Mouse (Mus musculus) testis, adult 2 months (tissue): ENCODE results near the gene Usp21. TPM values are rescaled to one million over a fixed set of nuclear protein-coding genes. Genes with fewer than 3 reads are reported as not detected.

Experiments used
- H3K27ac ChIP-seq: fragments of 200-500 bp; 2 replicates; pipeline ENCODE4 v1.5.1; 2012; ENCODE audit warnings: low read depth, low read length; ENCODE audit not compliant: control insufficient read depth, insufficient read depth
- H3K27me3 ChIP-seq: fragments of 200-500 bp; 2 replicates; pipeline ENCODE4 v1.6.1; 2012; ENCODE audit warnings: mild to moderate bottlenecking, low read length, moderate library complexity; ENCODE audit not compliant: control insufficient read depth, insufficient read depth
- H3K36me3 ChIP-seq: fragments of 200-500 bp; 2 replicates; pipeline ENCODE4 v1.6.1; 2012; ENCODE audit warnings: mild to moderate bottlenecking, low read length; ENCODE audit not compliant: control insufficient read depth, insufficient read depth
- H3K4me1 ChIP-seq: fragments of 200-500 bp; 2 replicates; pipeline ENCODE4 v1.6.1; 2012; ENCODE audit warnings: low read length; ENCODE audit not compliant: control insufficient read depth, insufficient read depth
- H3K4me3 ChIP-seq: fragments of 200-500 bp; 2 replicates; pipeline ENCODE4 v1.5.1; 2012; ENCODE audit warnings: low read depth, mild to moderate bottlenecking, low read length, moderate library complexity, mixed read lengths; ENCODE audit not compliant: control insufficient read depth
- CTCF ChIP-seq: fragments of 200-500 bp; IDR thresholded peaks from 2 replicates; pipeline ENCODE4 v1.5.1; 2012; ENCODE audit warnings: low read depth, mild to moderate bottlenecking, inconsistent platforms, low read length, moderate library complexity; ENCODE audit not compliant: control insufficient read depth, insufficient read depth, insufficient replicate concordance
- POLR2A ChIP-seq: fragments of 200-500 bp; IDR thresholded peaks from 2 replicates; pipeline ENCODE4 v1.6.1; 2012; ENCODE audit warnings: low read depth, mild to moderate bottlenecking, inconsistent platforms, low read length, moderate library complexity; ENCODE audit not compliant: control insufficient read depth
- polyA plus RNA-seq: library from polyadenylated mRNA; depleted of rRNA; stranded (reverse); fragments of >200 nt; gene quantifications from 2 replicates; pipeline ENCODE4 v1.2.3, GENCODE M21; 2012

Gene Usp21
- polyA plus RNA-seq, 1 experiment, result 38.7 TPM

DNA sequence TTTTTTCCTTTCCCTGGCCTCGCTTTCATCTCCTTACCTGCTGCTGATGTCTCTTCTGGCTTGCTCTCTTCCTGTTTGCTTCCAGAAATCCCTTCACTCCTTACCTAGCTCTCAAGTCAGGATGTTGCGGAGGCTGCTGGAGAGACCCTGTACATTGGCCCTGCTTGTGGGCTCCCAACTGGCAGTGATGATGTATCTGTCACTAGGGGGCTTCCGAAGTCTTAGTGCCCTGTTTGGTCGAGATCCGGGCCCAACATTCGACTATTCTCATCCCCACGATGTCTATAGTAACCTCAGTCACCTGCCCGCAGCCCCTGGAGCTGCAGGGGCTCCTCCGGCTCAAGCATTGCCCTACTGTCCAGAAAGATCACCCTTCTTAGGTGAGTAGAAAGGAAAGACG, 16.2 kb downstream of the Usp21 start:
- TF ChIP-seq CTCF (no peak), POLR2A (no peak)
- Histone ChIP-seq H3K36me3 (peaks cover 2% of the 10 kb centered on the region), H3K4me1 (peaks cover 9% of the 10 kb centered on the region), H3K27ac (no peak overlapping the region), H3K27me3 (no peaks in the 10 kb centered on the region), H3K4me3 (no peak overlapping the region)

DNA sequence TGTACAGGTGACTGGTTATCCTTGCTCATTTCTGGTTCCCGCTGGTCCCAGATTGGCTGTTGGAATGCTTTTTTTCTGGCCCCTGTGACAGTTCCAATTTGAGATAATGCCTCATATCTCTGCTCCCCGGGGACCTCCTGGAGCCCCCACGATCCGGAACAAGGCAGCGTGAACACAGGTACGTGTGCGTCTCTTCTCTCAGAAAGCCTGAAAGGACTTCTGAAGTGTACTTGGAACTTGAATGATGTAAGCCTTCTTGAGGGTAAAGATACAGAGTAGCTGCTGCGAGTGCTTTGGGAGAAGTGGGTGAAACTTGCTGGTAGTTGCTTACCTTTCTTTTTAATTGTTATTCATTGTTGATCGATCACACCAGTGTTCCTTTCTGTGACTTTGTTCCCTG, 16.6 kb downstream of the Usp21 start:
- Histone ChIP-seq H3K36me3 (peaks cover 2% of the 10 kb centered on the region), H3K4me1 (peaks cover 9% of the 10 kb centered on the region), H3K27me3 (no peaks in the 10 kb centered on the region), H3K27ac (no peak overlapping the region; the same call in 1 of the 2 replicates), H3K4me3 (peak overlapping the region; percentile 94)
- TF ChIP-seq POLR2A (no peak), CTCF (no peak)

DNA sequence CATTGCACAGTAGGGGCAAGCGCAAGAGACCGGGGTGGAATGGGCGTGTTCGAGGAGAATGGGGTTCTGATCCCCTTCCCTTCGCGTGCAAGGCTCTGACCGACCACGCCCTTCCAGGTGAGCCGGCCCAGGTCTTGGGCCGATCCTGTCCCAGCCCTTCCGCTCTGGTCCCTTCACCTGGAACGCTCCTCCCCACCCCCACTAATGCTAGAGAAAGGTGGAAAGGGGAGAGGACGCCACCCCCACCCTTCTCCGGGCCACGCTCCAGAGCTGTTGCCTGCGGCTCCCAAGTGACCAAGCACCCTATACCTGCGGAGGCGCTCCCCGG, 17.3 kb downstream of the Usp21 start:
- Histone ChIP-seq H3K27ac (peak overlapping the region; percentile 80), H3K4me1 (peaks cover 9% of the 10 kb centered on the region), H3K27me3 (no peaks in the 10 kb centered on the region), H3K4me3 (peak overlapping the region; percentile 94), H3K36me3 (peaks cover 2% of the 10 kb centered on the region)
- TF ChIP-seq CTCF (no peak), POLR2A (no peak)

DNA sequence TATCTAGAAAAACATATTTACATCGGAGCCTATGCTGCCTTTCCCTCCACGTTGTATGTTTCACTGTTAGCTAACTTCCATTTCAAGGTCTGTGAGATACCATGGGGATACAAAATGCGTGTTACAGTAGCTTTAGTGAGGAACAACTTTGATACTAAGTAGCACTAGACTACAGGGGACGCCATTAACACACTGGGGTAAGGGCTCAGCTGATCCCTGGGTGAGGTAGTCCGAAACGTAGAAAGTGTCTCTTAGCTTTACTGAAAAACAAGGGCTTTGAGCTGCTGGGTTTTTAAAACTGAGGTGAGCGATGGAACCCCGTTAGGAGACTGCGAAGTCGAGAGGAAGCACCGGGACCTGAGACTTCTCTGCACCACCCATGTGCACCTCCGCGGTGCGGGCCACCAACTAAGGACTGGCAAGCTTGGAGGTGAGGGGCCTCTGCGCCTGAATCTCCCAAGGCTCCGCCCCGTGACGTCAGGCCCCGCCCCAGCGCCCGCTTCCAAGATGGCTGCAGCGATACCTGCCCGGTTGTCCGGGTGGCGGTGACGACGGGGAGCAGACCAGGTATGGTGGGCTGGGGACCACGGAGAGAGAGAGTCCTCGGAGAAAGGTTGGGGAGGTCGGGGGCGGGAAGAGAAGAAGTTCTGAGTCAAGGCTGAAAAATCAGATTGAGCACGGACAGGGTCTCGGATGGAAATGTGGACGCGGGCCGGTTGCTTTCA, 17.8 kb downstream of the Usp21 start, which contains the start of gene B4galt3:
Gene B4galt3, plus strand, starts transcription at position 481 of the 725 bp plus-strand sequence.
- H3K4me1 ChIP-seq, result peaks cover 9% of the 10 kb centered on the region
- H3K4me3 ChIP-seq, result peak within 1 kb of the TSS; percentile 94
- no peaks in the 10 kb centered on the region for H3K27me3 ChIP-seq
- TF ChIP-seq CTCF (no peak), POLR2A (peak; percentile 95)
- H3K36me3 ChIP-seq, result peaks cover 2% of the 10 kb centered on the region
- peak within 1 kb of the TSS; percentile 80 for H3K27ac ChIP-seq

DNA sequence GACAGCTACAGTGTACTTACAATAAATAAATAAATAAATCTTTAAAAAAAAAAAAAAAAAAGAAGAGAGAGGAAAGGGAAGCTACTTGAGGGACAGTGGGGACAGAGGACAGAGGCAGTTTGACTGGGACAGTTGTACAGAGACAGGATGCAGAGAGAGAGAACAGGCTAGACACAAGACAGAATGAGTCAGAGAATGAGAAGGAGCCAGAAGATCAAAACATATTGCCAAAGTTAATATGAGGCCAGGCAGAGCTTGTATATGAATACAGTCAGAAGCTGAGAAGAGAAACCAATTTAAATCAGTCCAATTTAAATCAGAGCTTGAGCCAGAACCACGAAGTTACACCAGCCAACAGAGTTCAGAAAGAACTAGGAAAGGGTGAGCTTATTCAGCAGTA, 19.4 kb downstream of the Usp21 start:
- no peaks in the 10 kb centered on the region for H3K27me3 ChIP-seq
- no peak overlapping the region for H3K27ac ChIP-seq
- peaks cover 9% of the 10 kb centered on the region for H3K4me1 ChIP-seq
- H3K4me3 ChIP-seq, result no peak overlapping the region
- TF ChIP-seq CTCF, result no peak
- no peak for TF ChIP-seq POLR2A
- no peaks in the 10 kb centered on the region for H3K36me3 ChIP-seq

DNA sequence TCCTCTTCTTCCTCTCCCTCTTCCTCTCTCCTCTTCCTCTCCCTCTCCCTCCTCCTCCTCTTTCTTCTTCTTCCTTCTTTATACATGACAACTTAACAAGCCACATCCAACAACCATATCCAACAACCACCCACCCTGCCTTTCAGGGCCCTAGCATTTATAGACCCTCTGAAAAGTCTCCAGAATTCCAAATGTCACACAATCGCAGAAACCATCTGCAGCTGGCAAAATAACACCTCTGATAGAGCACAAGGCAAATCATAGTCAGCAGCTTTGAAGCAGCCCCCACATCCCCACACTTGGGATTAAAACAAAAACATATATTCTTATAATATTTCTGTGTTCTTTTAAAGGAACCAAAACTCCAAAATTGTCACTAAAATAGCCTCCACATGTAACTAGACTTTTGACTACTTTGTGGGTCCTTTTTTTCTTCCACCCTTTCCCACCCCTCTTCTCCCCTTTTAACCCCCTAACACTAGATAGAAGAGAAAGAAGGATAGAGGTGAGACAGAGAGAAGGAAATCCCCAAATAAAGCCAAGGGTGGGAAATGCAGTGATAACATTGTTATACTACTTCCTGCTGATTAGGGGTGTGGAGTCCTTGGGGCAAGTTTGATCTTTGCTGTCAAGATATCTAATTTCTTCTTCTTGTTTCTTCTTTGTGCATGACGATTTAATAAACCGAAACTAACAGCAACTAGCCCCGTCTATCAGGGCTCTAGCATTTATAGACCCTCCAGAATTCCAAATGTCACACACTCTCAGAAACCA, 21.6 kb downstream of the Usp21 start:
- H3K27me3 ChIP-seq, result no peaks in the 10 kb centered on the region
- H3K27ac ChIP-seq, result no peak overlapping the region
- TF ChIP-seq CTCF (no peak), POLR2A (no peak)
- no peaks in the 10 kb centered on the region for H3K36me3 ChIP-seq
- H3K4me1 ChIP-seq, result peaks cover 8% of the 10 kb centered on the region
- no peak overlapping the region for H3K4me3 ChIP-seq

DNA sequence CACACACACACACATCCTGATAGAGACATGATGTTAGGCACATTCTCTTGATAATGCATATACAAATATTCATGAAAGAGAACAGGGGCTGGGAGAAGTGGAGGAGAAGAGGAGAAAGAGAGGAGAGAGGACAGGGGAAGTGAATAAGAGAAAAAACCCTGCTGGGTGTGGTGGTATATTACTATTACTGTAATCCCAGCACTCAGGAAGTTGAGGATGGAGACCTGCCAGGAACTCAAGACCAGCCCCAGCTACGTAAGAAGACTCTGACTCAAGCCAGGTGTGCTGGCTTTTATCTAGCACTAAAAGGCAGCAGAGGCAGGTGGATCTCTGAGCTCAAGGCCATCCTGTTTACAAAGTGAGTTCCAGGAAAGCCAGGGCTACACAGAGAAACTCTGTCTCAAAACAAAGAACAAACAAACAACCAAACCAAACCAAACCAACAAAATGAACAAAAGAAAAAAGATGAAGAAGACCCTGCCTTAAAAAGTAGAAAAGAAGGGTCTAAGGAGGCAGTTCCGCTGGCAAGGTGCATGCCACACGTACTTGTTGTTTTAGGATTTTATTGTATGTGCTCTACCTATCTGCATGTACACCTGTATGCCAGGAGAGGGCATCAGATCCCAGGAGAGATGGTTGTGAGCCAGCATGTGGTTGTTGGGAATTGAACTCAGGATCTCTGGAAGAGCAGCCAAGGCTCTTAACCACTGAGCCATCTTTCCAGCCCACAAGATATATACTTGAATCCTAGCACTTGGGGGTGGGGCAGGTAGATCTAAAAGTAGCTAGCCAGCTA, 23.9 kb downstream of the Usp21 start:
- TF ChIP-seq POLR2A (no peak), CTCF (no peak)
- Histone ChIP-seq H3K27me3 (no peaks in the 10 kb centered on the region), H3K36me3 (no peaks in the 10 kb centered on the region), H3K4me3 (no peak overlapping the region), H3K27ac (no peak overlapping the region; the same call in 1 of the 2 replicates), H3K4me1 (no peaks in the 10 kb centered on the region; the same call in 1 of the 2 replicates)

DNA sequence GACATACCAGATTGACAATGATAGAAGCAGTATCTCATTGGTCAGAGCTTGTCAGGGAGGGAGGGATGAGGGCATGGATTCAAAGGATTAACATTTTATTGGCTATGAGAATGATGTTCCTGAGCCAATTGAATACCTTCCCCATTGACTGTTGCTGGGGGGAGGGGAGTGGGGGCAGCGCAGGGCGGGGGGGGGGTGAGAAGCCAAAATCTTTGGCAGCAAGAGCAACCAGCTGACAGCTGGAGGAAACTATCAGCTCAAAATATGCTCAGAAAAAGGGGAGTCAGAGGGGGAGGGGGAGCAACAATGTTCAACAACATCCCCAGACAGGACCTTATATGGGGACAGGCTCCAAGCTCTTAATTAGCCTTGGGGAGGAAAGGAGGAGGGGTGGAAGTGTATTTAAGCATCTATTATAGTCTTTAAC, 24.6 kb downstream of the Usp21 start:
- TF ChIP-seq CTCF, result no peak
- TF ChIP-seq POLR2A, result no peak
- H3K36me3 ChIP-seq, result no peaks in the 10 kb centered on the region
- H3K4me3 ChIP-seq, result no peak overlapping the region
- H3K27ac ChIP-seq, result 0 out of 2 replicates have a peak overlapping the region, but pooled peaks have one; percentile 78
- H3K4me1 ChIP-seq, result no peaks in the 10 kb centered on the region; the same call in 1 of the 2 replicates
- no peaks in the 10 kb centered on the region for H3K27me3 ChIP-seq
